Mouse (Mus musculus) limb, embryonic 14.5 days (tissue): ENCODE results near the gene Il31ra. TPM values are rescaled to one million over a fixed set of nuclear protein-coding genes. Genes with fewer than 3 reads are reported as not detected.
"Not testable (repeated sequence)": the region's sequence is repeated elsewhere in the genome, so short reads cannot be mapped to it uniquely, and the experiment has no call there.

Experiments used
- ATAC-seq: fragments of 200-750 bp; cut with Nextera tagmentation; 2 replicates; pipeline ENCODE4 v1.8.0; 2017; ENCODE audit warnings: low read depth, moderate number of reproducible peaks, moderate TSS enrichment; ENCODE audit not compliant: low FRiP score
- DNase-seq: peaks from one replicate; pipeline ENCODE4 v3.0.0-alpha.2; 2015; ENCODE audit warnings: low spot score
- H3K27ac ChIP-seq: fragments of 300-500 bp; sonication (generic); replicated peaks from 2 replicates; pipeline ENCODE4 v1.5.1; 2014; ENCODE audit warnings: low read depth, mild to moderate bottlenecking, low read length, moderate library complexity, mixed read lengths
- H3K27me3 ChIP-seq: fragments of 300-500 bp; sonication (generic); 2 replicates; pipeline ENCODE4 v1.6.1; 2014; ENCODE audit warnings: low read length, mixed read lengths; ENCODE audit not compliant: control insufficient read depth, insufficient read depth
- H3K36me3 ChIP-seq: fragments of 300-500 bp; sonication (generic); 2 replicates; pipeline ENCODE4 v1.6.1; 2014; ENCODE audit warnings: mild to moderate bottlenecking, low read length, moderate library complexity, mixed read lengths; ENCODE audit not compliant: control insufficient read depth, insufficient read depth
- H3K4me1 ChIP-seq: fragments of 300-500 bp; sonication (generic); 2 replicates; pipeline ENCODE4 v1.6.1; 2014; ENCODE audit warnings: antibody characterized with exemption, low read length, mixed read lengths; ENCODE audit not compliant: control insufficient read depth, insufficient read depth
- H3K4me2 ChIP-seq: fragments of 300-500 bp; sonication (generic); replicated peaks from 2 replicates; pipeline ENCODE4 v1.6.1; 2014; ENCODE audit warnings: low read depth, mild to moderate bottlenecking, low read length, moderate library complexity; ENCODE audit not compliant: severe bottlenecking
- H3K4me3 ChIP-seq: fragments of 300-500 bp; sonication (generic); replicated peaks from 2 replicates; pipeline ENCODE4 v1.5.1; 2014; ENCODE audit warnings: low read length
- H3K9ac ChIP-seq: fragments of 300-500 bp; sonication (generic); 2 replicates; pipeline ENCODE4 v1.6.1; 2014; ENCODE audit warnings: mild to moderate bottlenecking, low read depth, low read length, moderate library complexity; ENCODE audit not compliant: severe bottlenecking
- H3K9me3 ChIP-seq: fragments of 300-500 bp; sonication (generic); 2 replicates; pipeline ENCODE4 v1.6.1; 2016; ENCODE audit warnings: low read length; ENCODE audit not compliant: control insufficient read depth
- POLR2A ChIP-seq: fragments of 200-500 bp; IDR thresholded peaks from 2 replicates; pipeline ENCODE4 v1.8.0; 2012; ENCODE audit warnings: inconsistent platforms, mild to moderate bottlenecking, moderate library complexity, borderline replicate concordance; ENCODE audit not compliant: insufficient read depth, insufficient read length; ENCODE audit errors: extremely low read depth
- WGBS: fragments of 180-500 bp; shearing (Covaris S2); extraction: QIAGEN DNeasy Blood & Tissue Kit; methylation state at CpG from one replicate; pipeline ENCODE4 v1.1.7; 2014; 5-methylcytosine and 5-hydroxymethylcytosine counted together
- polyA plus RNA-seq, 2 experiments: library from polyadenylated mRNA; depleted of rRNA in 1 of 2; stranded (reverse) in 1 of 2; unstranded in 1 of 2; fragments of >200 nt; fragmentation: Nextera tagmentation in 1 of 2; extraction: Ambion mirVana in 1 of 2; gene quantifications; 2 replicates each; pipeline versions ENCODE4 v1.2.1 to v1.2.3; 2012 to 2014

Il31ra gene
- polyA plus RNA-seq, 2 experiments = 0.21 to 0.38 TPM

- Histone ChIP-seq H3K4me1 (peaks cover 17% of the 10 kb centered on the region; the same call in 1 of the 2 replicates), H3K9ac (no peak overlapping the region), H3K4me3 (no peak overlapping the region), H3K9me3 (no peaks in the 10 kb centered on the region), H3K4me2 (no peak overlapping the region), H3K27me3 (no peaks in the 10 kb centered on the region), H3K36me3 (no peaks in the 10 kb centered on the region), H3K27ac (no peak overlapping the region)
- 56% methylated on average over 8 of the region's 8 CpGs for WGBS
- no peak for ATAC-seq
- TF ChIP-seq POLR2A = no peak
- no peak for DNase-seq
Observed at GRCm38 (mm10) chr13:112582291-112582690, 11.9 kb downstream of the Il31ra start.

GRCm38 (mm10) chr13:112581796-112582195 is 12.4 kb downstream of the Il31ra start:
- WGBS = 71% methylated on average over 3 of the region's 3 CpGs

GRCm38 (mm10) chr13:112580590-112581320 is 13.4 kb downstream of the Il31ra start:
- DNase-seq = peak; percentile 56
- Histone ChIP-seq H3K9me3 (no peaks in the 10 kb centered on the region), H3K9ac (no peak overlapping the region), H3K27me3 (no peaks in the 10 kb centered on the region), H3K4me1 (peaks cover 17% of the 10 kb centered on the region; the same call in 1 of the 2 replicates), H3K36me3 (no peaks in the 10 kb centered on the region), H3K27ac (no peak overlapping the region), H3K4me2 (no peak overlapping the region), H3K4me3 (no peak overlapping the region)
- whole genome bisulfite sequencing = 25% methylated on average over 11 of the region's 11 CpGs
- no peak for TF ChIP-seq POLR2A
- ATAC-seq = no peak

More at GRCm38 (mm10) chr13:112581796-112582195, 12.4 kb downstream of the Il31ra start:
- Histone ChIP-seq H3K9ac (no peak overlapping the region), H3K4me1 (peaks cover 17% of the 10 kb centered on the region; the same call in 1 of the 2 replicates), H3K9me3 (no peaks in the 10 kb centered on the region), H3K27ac (no peak overlapping the region), H3K27me3 (no peaks in the 10 kb centered on the region), H3K4me2 (no peak overlapping the region), H3K4me3 (no peak overlapping the region), H3K36me3 (no peaks in the 10 kb centered on the region)
- no peak for TF ChIP-seq POLR2A
- DNase-seq = no peak
- ATAC-seq = no peak

GRCm38 (mm10) chr13:112578041-112578440 is 16.1 kb downstream of the Il31ra start:
- 74% methylated on average over 11 of the region's 11 CpGs for WGBS
- H3K4me3 ChIP-seq, H3K27me3 ChIP-seq, H3K27ac ChIP-seq, H3K9me3 ChIP-seq, H3K36me3 ChIP-seq, ATAC-seq, H3K4me2 ChIP-seq, DNase-seq, H3K9ac ChIP-seq: not testable (repeated sequence)
- H3K4me1 ChIP-seq = peaks cover 12% of the 10 kb centered on the region; the same call in 1 of the 2 replicates

- no peak for ATAC-seq
- H3K27ac ChIP-seq = no peak overlapping the region
- H3K4me3 ChIP-seq = no peak overlapping the region
- no peaks in the 10 kb centered on the region for H3K4me1 ChIP-seq
- no peak for TF ChIP-seq POLR2A
- no peaks in the 10 kb centered on the region for H3K9me3 ChIP-seq
- no peaks in the 10 kb centered on the region for H3K36me3 ChIP-seq
- no peak overlapping the region for H3K9ac ChIP-seq
- DNase-seq = no peak
- H3K27me3 ChIP-seq = no peaks in the 10 kb centered on the region
- H3K4me2 ChIP-seq = no peak overlapping the region
Observed at GRCm38 (mm10) chr13:112573800-112574199, 20.4 kb downstream of the Il31ra start.
